Mouse (Mus musculus): ENCODE data around the gene Klf9. TPM values are rescaled to one million over a fixed set of nuclear protein-coding genes. Genes with fewer than 3 reads are reported as not detected.

The Klf9 gene
- polyA plus RNA-seq, 1 experiment from 2014 or later: 0.96 TPM

DNA sequence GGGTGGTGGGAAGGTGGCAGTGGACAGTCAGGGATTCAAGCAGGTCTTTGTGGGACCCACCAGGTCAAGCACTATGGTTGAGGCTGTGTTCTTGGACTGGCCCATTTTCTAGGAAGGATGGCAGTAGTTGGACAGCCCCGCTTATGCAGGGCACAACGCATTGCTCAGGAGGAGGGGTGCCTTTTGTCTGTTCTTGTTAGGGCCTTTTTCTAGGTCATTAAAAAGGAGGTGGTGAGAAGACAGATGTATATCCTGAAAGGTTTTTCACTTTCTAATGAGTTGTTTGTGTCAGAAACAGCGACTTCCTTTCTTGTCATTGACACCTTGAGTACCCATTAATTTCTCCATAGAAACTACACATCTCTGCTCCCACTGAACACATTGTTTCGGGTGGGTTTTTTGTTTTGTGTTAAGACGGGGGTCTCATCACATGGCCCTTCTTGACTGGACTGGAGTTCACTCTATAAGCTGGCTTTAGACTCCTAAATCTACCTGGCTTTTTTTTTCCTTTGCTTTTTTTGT is 12.6 kb downstream of the Klf9 start:
- Histone ChIP-seq H3K27ac (ENCODE audit: low read depth, low read length) (no peak overlapping the region), H3K4me1 (ENCODE audit: control insufficient read depth, insufficient read depth, low read length) (no peaks in the 10 kb centered on the region), H3K9ac (ENCODE audit: low read length) (no peak overlapping the region), H3K9me3 (ENCODE audit: control insufficient read depth, low read length) (no peaks in the 10 kb centered on the region), H3K4me2 (no peak overlapping the region), H3K36me3 (ENCODE audit: control insufficient read depth, insufficient read depth, low read length) (no peaks in the 10 kb centered on the region), H3K4me3 (ENCODE audit: low read depth, low read length) (no peak overlapping the region), H3K27me3 (ENCODE audit: control insufficient read depth, insufficient read depth, low read length) (no peaks in the 10 kb centered on the region)
- WGBS: 82% methylated on average over 5 of the region's 5 CpGs
- DNase-seq (ENCODE audit: low spot score, missing footprints) (no peak), ATAC-seq (ENCODE audit: low FRiP score) (no peak)

GRCm38 (mm10) chr19:23159780-23160395 is 18.9 kb downstream of the Klf9 start:
- H3K9ac ChIP-seq (ENCODE audit: low read length): no peak overlapping the region
- H3K4me2 ChIP-seq: no peak overlapping the region
- no peaks in the 10 kb centered on the region for H3K9me3 ChIP-seq (ENCODE audit: control insufficient read depth, low read length)
- no peak for ATAC-seq (ENCODE audit: low FRiP score)
- H3K27ac ChIP-seq (ENCODE audit: low read depth, low read length): no peak overlapping the region
- no peak overlapping the region for H3K4me3 ChIP-seq (ENCODE audit: low read depth, low read length)
- H3K27me3 ChIP-seq (ENCODE audit: control insufficient read depth, insufficient read depth, low read length): no peaks in the 10 kb centered on the region
- no peaks in the 10 kb centered on the region for H3K4me1 ChIP-seq (ENCODE audit: control insufficient read depth, insufficient read depth, low read length)
- DNase-seq (ENCODE audit: low spot score, missing footprints): no peak
- no peaks in the 10 kb centered on the region for H3K36me3 ChIP-seq (ENCODE audit: control insufficient read depth, insufficient read depth, low read length)
- 81% methylated on average over 10 of the region's 10 CpGs for WGBS

- 14% methylated on average over 8 of the region's 8 CpGs for WGBS
- H3K4me3 ChIP-seq (ENCODE audit: low read depth, low read length): no peak overlapping the region
- no peak for ATAC-seq (ENCODE audit: low FRiP score)
- no peaks in the 10 kb centered on the region for H3K36me3 ChIP-seq (ENCODE audit: control insufficient read depth, insufficient read depth, low read length)
- no peak overlapping the region for H3K4me2 ChIP-seq
- H3K9me3 ChIP-seq (ENCODE audit: control insufficient read depth, low read length): no peaks in the 10 kb centered on the region
- no peak overlapping the region for H3K9ac ChIP-seq (ENCODE audit: low read length)
- H3K4me1 ChIP-seq (ENCODE audit: control insufficient read depth, insufficient read depth, low read length): no peaks in the 10 kb centered on the region
- H3K27ac ChIP-seq (ENCODE audit: low read depth, low read length): no peak overlapping the region
- H3K27me3 ChIP-seq (ENCODE audit: control insufficient read depth, insufficient read depth, low read length): no peaks in the 10 kb centered on the region
- no peak for DNase-seq (ENCODE audit: low spot score, missing footprints)
Observed at GRCm38 (mm10) chr19:23162387-23162809, 21.4 kb downstream of the Klf9 start.

DNA sequence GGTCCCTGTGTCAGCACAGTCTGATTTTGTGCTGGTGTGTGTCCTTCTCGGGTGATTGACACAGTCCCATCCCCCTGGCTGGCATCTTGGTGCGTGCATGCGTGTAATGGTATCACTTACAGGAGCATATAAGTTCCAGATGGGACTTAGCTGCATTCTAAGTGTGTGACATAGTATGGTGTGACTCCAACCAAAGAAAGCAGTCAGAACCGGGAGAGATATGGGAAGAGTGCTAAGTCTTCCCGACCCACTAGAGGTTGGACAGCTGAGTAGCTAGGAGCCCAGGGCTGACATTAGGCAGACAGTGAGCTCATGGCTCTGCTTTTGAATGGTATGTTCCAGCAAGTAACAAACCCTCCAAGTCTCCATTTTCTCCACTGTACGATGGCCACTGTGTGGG is 21.9 kb downstream of the Klf9 start:
- Histone ChIP-seq H3K4me3 (ENCODE audit: low read depth, low read length) (no peak overlapping the region), H3K4me1 (ENCODE audit: control insufficient read depth, insufficient read depth, low read length) (no peaks in the 10 kb centered on the region), H3K36me3 (ENCODE audit: control insufficient read depth, insufficient read depth, low read length) (no peaks in the 10 kb centered on the region), H3K27ac (ENCODE audit: low read depth, low read length) (no peak overlapping the region), H3K4me2 (no peak overlapping the region), H3K9ac (ENCODE audit: low read length) (no peak overlapping the region), H3K27me3 (ENCODE audit: control insufficient read depth, insufficient read depth, low read length) (no peaks in the 10 kb centered on the region), H3K9me3 (ENCODE audit: control insufficient read depth, low read length) (no peaks in the 10 kb centered on the region)
- DNase-seq (ENCODE audit: low spot score, missing footprints) (no peak), ATAC-seq (ENCODE audit: low FRiP score) (no peak)
- 86% methylated on average over 6 of the region's 6 CpGs for WGBS

- Histone ChIP-seq H3K9me3 (ENCODE audit: control insufficient read depth, low read length) (no peaks in the 10 kb centered on the region), H3K36me3 (ENCODE audit: control insufficient read depth, insufficient read depth, low read length) (no peaks in the 10 kb centered on the region), H3K9ac (ENCODE audit: low read length) (no peak overlapping the region), H3K4me1 (ENCODE audit: control insufficient read depth, insufficient read depth, low read length) (no peaks in the 10 kb centered on the region), H3K4me2 (no peak overlapping the region), H3K4me3 (ENCODE audit: low read depth, low read length) (no peak overlapping the region), H3K27ac (ENCODE audit: low read depth, low read length) (no peak overlapping the region), H3K27me3 (ENCODE audit: control insufficient read depth, insufficient read depth, low read length) (no peaks in the 10 kb centered on the region)
- no peak for DNase-seq (ENCODE audit: low spot score, missing footprints)
- ATAC-seq (ENCODE audit: low FRiP score): no peak
- 27% methylated on average over 3 of the region's 3 CpGs for WGBS
Observed at GRCm38 (mm10) chr19:23163361-23163760, 22.3 kb downstream of the Klf9 start.

GRCm38 (mm10) chr19:23164651-23165240 is 23.7 kb downstream of the Klf9 start:
- no peak overlapping the region for H3K9ac ChIP-seq (ENCODE audit: low read length)
- H3K4me3 ChIP-seq (ENCODE audit: low read depth, low read length): no peak overlapping the region
- ATAC-seq (ENCODE audit: low FRiP score) (no peak), DNase-seq (ENCODE audit: low spot score, missing footprints) (no peak)
- H3K9me3 ChIP-seq (ENCODE audit: control insufficient read depth, low read length): no peaks in the 10 kb centered on the region
- no peak overlapping the region for H3K4me2 ChIP-seq
- H3K27ac ChIP-seq (ENCODE audit: low read depth, low read length): no peak overlapping the region
- WGBS: 88% methylated on average over 16 of the region's 16 CpGs
- H3K27me3 ChIP-seq (ENCODE audit: control insufficient read depth, insufficient read depth, low read length): no peaks in the 10 kb centered on the region
- no peaks in the 10 kb centered on the region for H3K36me3 ChIP-seq (ENCODE audit: control insufficient read depth, insufficient read depth, low read length)
- H3K4me1 ChIP-seq (ENCODE audit: control insufficient read depth, insufficient read depth, low read length): no peaks in the 10 kb centered on the region

DNA sequence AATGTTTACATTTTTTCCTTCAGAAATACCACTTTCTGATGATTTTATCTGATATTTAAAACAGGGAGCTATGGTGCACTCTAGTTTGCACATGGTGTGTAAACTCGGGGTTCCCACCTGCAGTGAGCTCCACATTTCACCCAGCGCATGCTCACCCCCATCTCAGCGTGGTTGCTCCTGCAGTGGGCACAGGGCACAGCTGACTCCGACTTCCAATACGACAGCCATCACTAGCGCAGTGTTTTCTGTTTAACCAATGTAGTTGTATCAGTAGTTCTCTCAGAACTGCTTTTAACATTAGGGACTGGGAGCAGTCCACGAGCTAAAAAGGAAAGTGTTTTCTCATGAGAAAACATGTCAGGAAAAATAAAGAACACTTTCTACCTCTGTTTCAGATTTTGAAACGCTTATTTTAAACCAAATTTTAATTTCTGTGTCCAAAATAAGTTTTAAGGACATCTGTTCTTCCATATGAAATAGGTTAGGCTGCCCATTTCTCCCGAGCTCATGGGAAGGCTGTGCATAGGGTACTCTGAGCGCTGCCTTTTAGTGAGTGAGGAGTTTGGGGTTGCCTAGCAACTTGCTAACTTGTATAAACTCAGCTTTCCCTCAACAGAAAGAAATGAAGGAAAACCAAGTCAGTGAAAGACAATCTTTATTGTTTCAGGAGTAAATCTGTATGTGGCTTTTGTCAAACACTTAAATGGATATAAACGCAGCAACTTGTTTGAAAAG is 25.7 kb downstream of the Klf9 start:
- DNase-seq (ENCODE audit: low spot score, missing footprints): no peak
- H3K36me3 ChIP-seq (ENCODE audit: control insufficient read depth, insufficient read depth, low read length): no peaks in the 10 kb centered on the region
- WGBS: 71% methylated on average over 11 of the region's 11 CpGs
- no peak overlapping the region for H3K9ac ChIP-seq (ENCODE audit: low read length)
- ATAC-seq (ENCODE audit: low FRiP score): no peak
- no peaks in the 10 kb centered on the region for H3K27me3 ChIP-seq (ENCODE audit: control insufficient read depth, insufficient read depth, low read length)
- H3K4me3 ChIP-seq (ENCODE audit: low read depth, low read length): no peak overlapping the region
- no peak overlapping the region for H3K27ac ChIP-seq (ENCODE audit: low read depth, low read length)
- H3K9me3 ChIP-seq (ENCODE audit: control insufficient read depth, low read length): no peaks in the 10 kb centered on the region
- H3K4me1 ChIP-seq (ENCODE audit: control insufficient read depth, insufficient read depth, low read length): no peaks in the 10 kb centered on the region
- no peak overlapping the region for H3K4me2 ChIP-seq

- no peak overlapping the region for H3K27ac ChIP-seq (ENCODE audit: low read depth, low read length)
- H3K4me3 ChIP-seq (ENCODE audit: low read depth, low read length): no peak overlapping the region
- no peaks in the 10 kb centered on the region for H3K9me3 ChIP-seq (ENCODE audit: control insufficient read depth, low read length)
- H3K36me3 ChIP-seq (ENCODE audit: control insufficient read depth, insufficient read depth, low read length): no peaks in the 10 kb centered on the region
- H3K4me2 ChIP-seq: no peak overlapping the region
- H3K4me1 ChIP-seq (ENCODE audit: control insufficient read depth, insufficient read depth, low read length): no peaks in the 10 kb centered on the region
- H3K9ac ChIP-seq (ENCODE audit: low read length): no peak overlapping the region
- DNase-seq (ENCODE audit: low spot score, missing footprints) (no peak), ATAC-seq (ENCODE audit: low FRiP score) (no peak)
- WGBS: 91% methylated on average over 5 of the region's 5 CpGs
- no peaks in the 10 kb centered on the region for H3K27me3 ChIP-seq (ENCODE audit: control insufficient read depth, insufficient read depth, low read length)
Observed at GRCm38 (mm10) chr19:23168899-23169658, 28.1 kb downstream of the Klf9 start.

Data from midbrain, embryonic 11.5 days (tissue).